Mouse (Mus musculus): ENCODE measurements around the gene Ccdc28a.

DNA sequence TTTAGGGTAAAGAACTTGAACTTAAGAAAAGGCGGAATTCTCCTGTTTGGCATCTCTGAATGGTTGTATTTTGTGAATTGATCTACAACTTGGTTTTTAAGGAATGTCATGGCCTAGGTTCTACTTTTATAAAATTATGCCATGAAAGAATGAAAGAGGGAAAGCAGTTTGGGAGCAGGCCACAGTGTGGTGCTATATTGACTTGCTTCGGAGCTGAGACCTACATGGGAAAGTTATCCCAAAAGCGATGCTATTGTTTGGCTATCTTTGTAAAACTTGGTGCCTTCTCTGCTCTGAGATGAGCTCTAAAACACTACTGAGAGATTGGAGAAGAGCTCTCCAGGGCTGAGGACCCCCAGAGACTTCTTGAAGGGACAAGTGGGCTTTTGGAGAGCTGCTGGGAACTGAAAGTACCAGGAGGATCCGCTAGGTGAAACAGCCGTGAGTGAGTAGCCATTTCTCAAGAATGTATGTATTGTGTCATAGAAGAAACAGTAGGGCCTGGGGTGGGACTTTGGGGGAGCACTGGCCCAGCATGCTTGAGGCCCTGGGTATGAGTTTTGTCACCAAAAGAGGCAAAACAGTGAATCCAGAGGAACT, 1.6 kb upstream of the Ccdc28a start:
- TF ChIP-seq EP300 (IDR thresholded peaks at IDR 0.05; ENCODE audit: insufficient read depth, low read depth, low read length) = no peak
- peak; percentile 29; the same call in 1 of the 2 replicates for TF ChIP-seq CTCF (IDR thresholded peaks at IDR 0.05)

Data from heart, adult 2 months (tissue).